Mouse (Mus musculus) embryonic facial prominence, embryonic 11.5 days (tissue): ENCODE data around the gene Pfkp. TPM values are rescaled to one million over a fixed set of nuclear protein-coding genes. Genes with fewer than 3 reads are reported as not detected.

Source experiments
- ATAC-seq: fragments of 200-750 bp; cut with Nextera tagmentation; replicated peaks from 2 replicates; pipeline ENCODE4 v1.8.0; 2017; ENCODE audit warnings: low read depth; ENCODE audit not compliant: insufficient number of reproducible peaks, low FRiP score, low TSS enrichment
- DNase-seq: peaks from one replicate; pipeline ENCODE4 v3.0.0-alpha.2; 2015; ENCODE audit warnings: low spot score
- H3K27ac ChIP-seq: fragments of 300-500 bp; sonication (generic); replicated peaks from 2 replicates; pipeline ENCODE4 v1.5.1; 2014; ENCODE audit warnings: mild to moderate bottlenecking, low read depth, low read length, control low read depth
- H3K27me3 ChIP-seq: fragments of 300-500 bp; sonication (generic); 2 replicates; pipeline ENCODE4 v1.6.1; 2014; ENCODE audit warnings: mild to moderate bottlenecking, low read length, moderate library complexity, mixed read lengths; ENCODE audit not compliant: control insufficient read depth, insufficient read depth
- H3K36me3 ChIP-seq: fragments of 300-500 bp; sonication (generic); replicated peaks from 2 replicates; pipeline ENCODE4 v1.6.1; 2014; ENCODE audit warnings: low read depth, mild to moderate bottlenecking, low read length, moderate library complexity, mixed read lengths; ENCODE audit not compliant: control insufficient read depth, insufficient read depth
- H3K4me1 ChIP-seq: fragments of 300-500 bp; sonication (generic); 2 replicates; pipeline ENCODE4 v1.6.1; 2014; ENCODE audit warnings: low read length, mixed read lengths; ENCODE audit not compliant: control insufficient read depth, insufficient read depth
- H3K4me2 ChIP-seq: fragments of 300-500 bp; sonication (generic); 2 replicates; pipeline ENCODE4 v1.6.1; 2014; ENCODE audit warnings: low read depth, mild to moderate bottlenecking, control low read depth, low read length, moderate library complexity
- H3K4me3 ChIP-seq: fragments of 300-500 bp; sonication (generic); 2 replicates; pipeline ENCODE4 v1.5.1; 2014; ENCODE audit warnings: low read depth, low read length, control low read depth
- H3K9ac ChIP-seq: fragments of 300-500 bp; sonication (generic); replicated peaks from 2 replicates; pipeline ENCODE4 v1.6.1; 2014; ENCODE audit warnings: mild to moderate bottlenecking, control low read depth, low read length
- H3K9me3 ChIP-seq: fragments of 300-500 bp; sonication (generic); replicated peaks from 2 replicates; pipeline ENCODE4 v1.6.1; 2016; ENCODE audit warnings: mild to moderate bottlenecking, low read length, inconsistent platforms, mixed read lengths; ENCODE audit not compliant: control insufficient read depth
- WGBS: fragments of 180-500 bp; shearing (Covaris S2); extraction: QIAGEN DNeasy Blood & Tissue Kit; methylation state at CpG from one replicate; pipeline ENCODE4 v1.1.7; 2014; 5-methylcytosine and 5-hydroxymethylcytosine counted together
- polyA plus RNA-seq: library from polyadenylated mRNA; unstranded; fragments of >200 nt; fragmentation: Nextera tagmentation; extraction: Ambion mirVana; gene quantifications from 2 replicates; pipeline ENCODE4 v1.2.1, GENCODE M21; 2014

The Pfkp gene
- polyA plus RNA-seq, 1 experiment from 2014 or later = 16.7 TPM

DNA sequence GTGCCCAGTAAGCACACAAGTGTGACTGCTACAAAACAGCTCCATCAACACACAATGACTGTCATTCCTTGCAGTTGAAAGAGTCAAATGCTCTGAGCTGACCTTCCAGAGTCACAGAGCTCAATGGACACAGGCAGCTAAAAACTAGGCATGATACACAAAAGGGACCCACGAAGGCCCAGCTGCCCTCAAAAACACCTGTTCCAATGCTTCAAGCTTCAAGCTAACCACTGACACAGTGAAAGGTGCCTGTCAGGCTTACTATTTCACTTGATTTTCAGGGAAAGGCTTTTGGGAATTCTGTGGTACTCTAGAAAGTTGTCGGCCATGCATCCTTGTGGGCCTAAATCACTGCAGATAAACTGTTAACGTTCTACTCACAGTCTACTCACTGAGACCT, 28.3 kb downstream of the Pfkp start:
- Histone ChIP-seq H3K27ac (no peak overlapping the region), H3K36me3 (no peaks in the 10 kb centered on the region), H3K4me2 (no peak overlapping the region), H3K4me1 (no peaks in the 10 kb centered on the region), H3K9ac (no peak overlapping the region), H3K27me3 (no peaks in the 10 kb centered on the region), H3K4me3 (no peak overlapping the region), H3K9me3 (no peaks in the 10 kb centered on the region)
- ATAC-seq (no peak), DNase-seq (no peak)
- 84% methylated on average over 3 of the region's 3 CpGs for WGBS

DNA sequence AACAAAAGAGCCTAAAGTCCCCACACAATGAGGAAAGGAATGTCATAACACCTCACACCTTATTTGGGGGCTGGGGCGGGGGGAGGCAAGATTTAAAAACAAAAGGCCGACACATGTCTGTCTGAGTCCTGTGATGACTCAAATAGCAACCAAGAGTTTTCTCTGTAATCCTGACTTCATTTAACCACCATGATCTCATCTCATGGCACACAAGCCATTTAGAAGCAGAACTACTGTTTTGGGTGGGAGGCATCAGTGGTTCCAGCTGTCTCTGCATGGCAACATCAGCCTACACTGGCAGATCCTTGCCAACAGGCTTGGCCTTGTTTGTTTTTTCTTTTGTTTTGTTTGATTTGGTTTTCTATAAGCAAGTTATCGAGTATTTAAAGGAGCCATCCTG, 29.9 kb downstream of the Pfkp start:
- Histone ChIP-seq H3K4me1 (no peaks in the 10 kb centered on the region), H3K4me3 (no peak overlapping the region), H3K36me3 (no peaks in the 10 kb centered on the region), H3K27ac (no peak overlapping the region), H3K9ac (no peak overlapping the region), H3K27me3 (no peaks in the 10 kb centered on the region), H3K9me3 (no peaks in the 10 kb centered on the region), H3K4me2 (no peak overlapping the region)
- DNase-seq (no peak), ATAC-seq (no peak)
- 88% methylated on average over 3 of the region's 3 CpGs for WGBS

DNA sequence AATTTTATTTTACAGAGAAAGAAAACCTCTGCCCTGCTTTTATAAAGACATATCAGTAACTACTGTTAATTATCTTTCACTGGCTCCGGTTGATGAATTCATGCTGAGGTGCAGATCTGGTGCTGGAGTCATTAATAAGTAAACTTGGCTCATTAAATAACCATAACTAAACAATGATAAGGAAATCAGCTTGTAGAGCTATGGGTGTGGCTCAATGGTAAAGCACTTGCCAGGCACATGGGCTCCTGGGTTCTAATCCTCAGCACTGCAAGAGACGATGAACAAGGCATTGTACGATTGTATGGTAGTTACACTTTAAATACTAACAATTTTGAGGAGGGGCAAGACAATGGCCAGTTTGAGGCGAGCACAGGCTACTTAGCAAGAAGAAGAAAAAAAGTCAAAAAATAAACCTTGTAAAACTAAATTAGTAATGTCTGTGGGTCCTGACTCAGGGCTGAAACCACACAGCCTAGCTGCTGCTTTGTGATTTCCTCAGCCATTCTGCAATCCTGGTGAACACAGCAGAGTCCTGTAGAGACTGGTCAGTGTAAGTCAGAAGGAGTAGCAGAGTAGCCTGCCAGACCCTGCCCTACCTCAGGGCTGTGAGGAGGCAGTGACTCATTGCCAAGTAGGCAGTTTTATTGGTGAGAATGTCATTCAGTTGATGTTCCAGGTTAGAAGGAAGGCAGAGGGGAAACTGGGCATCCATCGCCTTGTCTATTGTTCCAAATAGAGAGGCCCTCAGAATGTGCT, 34.7 kb downstream of the Pfkp start:
- Histone ChIP-seq H3K27ac (no peak overlapping the region), H3K9me3 (no peaks in the 10 kb centered on the region), H3K27me3 (no peaks in the 10 kb centered on the region), H3K4me1 (no peaks in the 10 kb centered on the region), H3K4me3 (no peak overlapping the region), H3K36me3 (no peaks in the 10 kb centered on the region), H3K4me2 (no peak overlapping the region), H3K9ac (no peak overlapping the region)
- DNase-seq (no peak), ATAC-seq (no peak)
- WGBS = 93% methylated on average over 5 of the region's 5 CpGs

DNA sequence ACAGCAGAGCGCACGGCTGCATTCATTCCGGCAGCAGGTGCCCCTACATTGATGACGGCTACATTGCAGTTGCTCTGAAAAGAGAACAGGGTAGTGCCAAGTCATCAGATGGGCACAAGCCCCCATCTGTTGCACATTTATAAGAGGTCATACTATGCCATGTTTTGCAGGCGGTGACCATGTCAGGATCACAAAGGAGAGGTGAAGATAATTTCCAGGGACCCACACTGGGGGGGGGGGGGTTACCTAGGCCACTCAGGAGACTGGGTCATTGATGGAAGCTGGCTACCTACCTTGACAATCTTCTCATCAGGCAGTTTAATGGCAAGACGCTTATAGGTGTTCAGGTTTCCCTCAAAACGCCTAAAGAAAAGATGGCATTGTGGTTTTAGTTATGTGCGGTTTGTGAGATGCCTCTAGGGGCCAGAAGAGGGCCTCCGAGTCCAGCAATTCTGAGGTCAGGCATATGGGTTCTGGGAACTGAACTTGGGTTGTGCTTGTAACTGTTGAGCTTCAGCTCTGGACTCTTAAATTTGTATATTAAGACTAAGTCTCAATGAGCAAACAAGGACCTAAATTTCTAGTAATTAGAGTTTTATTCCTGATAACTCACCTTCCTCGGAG, 45.7 kb downstream of the Pfkp start:
- Histone ChIP-seq H3K27ac (no peak overlapping the region), H3K36me3 (no peaks in the 10 kb centered on the region), H3K4me1 (no peaks in the 10 kb centered on the region), H3K9ac (no peak overlapping the region), H3K9me3 (no peaks in the 10 kb centered on the region), H3K4me2 (no peak overlapping the region), H3K4me3 (no peak overlapping the region), H3K27me3 (no peaks in the 10 kb centered on the region)
- DNase-seq = no peak
- ATAC-seq = no peak
- 85% methylated on average over 10 of the region's 10 CpGs for WGBS

DNA sequence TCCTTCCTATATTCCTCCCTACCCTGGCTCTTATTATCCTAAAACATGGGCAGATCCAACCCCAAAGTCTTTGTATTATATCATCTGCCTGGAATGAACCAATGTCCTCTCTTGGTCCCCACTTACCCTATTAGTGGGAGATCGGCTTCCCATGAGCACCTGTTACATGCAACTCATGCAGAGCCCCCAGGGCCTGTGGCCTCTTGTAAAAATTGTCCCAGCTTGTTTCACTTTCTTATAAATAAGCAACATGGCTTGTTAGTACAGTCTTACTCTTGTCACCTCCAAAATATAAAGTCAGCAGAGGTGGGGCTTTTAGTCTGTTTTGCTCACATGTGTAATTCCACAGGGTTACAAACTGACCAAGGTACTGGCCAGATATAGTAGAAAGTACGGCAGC, 46.9 kb downstream of the Pfkp start:
- Histone ChIP-seq H3K9ac (no peak overlapping the region), H3K27ac (no peak overlapping the region), H3K4me2 (no peak overlapping the region), H3K9me3 (no peaks in the 10 kb centered on the region), H3K27me3 (no peaks in the 10 kb centered on the region), H3K36me3 (no peaks in the 10 kb centered on the region), H3K4me3 (no peak overlapping the region), H3K4me1 (no peaks in the 10 kb centered on the region)
- ATAC-seq (no peak), DNase-seq (no peak)
- WGBS = 86% methylated on average over 2 of the region's 2 CpGs

DNA sequence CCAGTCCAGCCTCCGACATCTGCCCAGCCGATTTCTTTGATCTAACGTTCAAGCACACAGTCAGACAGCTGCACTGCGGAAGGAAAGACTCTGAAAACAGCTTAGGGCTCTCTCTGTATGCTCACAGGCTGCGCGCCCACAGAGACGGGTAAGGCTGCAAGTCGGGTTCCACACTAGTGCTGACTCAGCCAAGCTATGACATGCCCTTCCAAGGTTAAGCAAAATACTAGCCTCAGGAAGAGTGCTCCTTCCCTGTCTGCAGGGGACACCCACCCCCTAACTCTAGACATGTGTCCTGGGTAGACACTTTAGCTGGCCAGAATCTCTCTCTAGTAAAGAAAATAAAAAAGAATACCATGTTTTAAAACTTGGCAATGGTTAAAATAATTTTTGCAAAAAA, 48.0 kb downstream of the Pfkp start:
- DNase-seq = no peak
- 85% methylated on average over 8 of the region's 8 CpGs for WGBS

DNA sequence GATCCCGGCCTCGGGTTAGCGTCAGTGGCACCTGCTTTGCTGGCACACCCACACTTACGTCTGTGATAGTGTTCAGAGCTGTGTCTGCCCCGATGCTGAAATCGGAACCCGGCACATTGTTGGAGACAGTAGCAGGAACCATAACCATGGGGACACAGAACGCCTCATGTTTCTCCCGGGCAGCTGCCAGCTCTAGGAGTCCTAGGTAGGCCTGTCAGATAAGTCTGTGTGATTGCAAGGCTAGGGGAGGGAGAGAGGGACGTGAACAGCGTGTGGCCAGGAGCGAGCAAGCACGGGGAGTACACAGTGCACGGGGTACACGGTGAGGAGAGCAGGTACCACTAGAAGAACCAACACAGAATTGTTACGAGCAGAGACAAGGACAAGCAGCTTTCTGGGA, 50.8 kb downstream of the Pfkp start:
- Histone ChIP-seq H3K27ac (no peak overlapping the region), H3K4me2 (no peak overlapping the region), H3K4me3 (no peak overlapping the region), H3K4me1 (no peaks in the 10 kb centered on the region), H3K36me3 (no peaks in the 10 kb centered on the region), H3K27me3 (no peaks in the 10 kb centered on the region), H3K9me3 (no peaks in the 10 kb centered on the region), H3K9ac (no peak overlapping the region)
- ATAC-seq = no peak
- WGBS = 91% methylated on average over 16 of the region's 16 CpGs
- DNase-seq = no peak

More for the DNA sequence above, 48.0 kb downstream of the Pfkp start:
- no peak overlapping the region for H3K27ac ChIP-seq
- H3K4me1 ChIP-seq = no peaks in the 10 kb centered on the region
- no peaks in the 10 kb centered on the region for H3K36me3 ChIP-seq
- no peak overlapping the region for H3K4me2 ChIP-seq
- ATAC-seq = no peak
- H3K9ac ChIP-seq = no peak overlapping the region
- H3K9me3 ChIP-seq = no peaks in the 10 kb centered on the region
- H3K4me3 ChIP-seq = no peak overlapping the region
- no peaks in the 10 kb centered on the region for H3K27me3 ChIP-seq

DNA sequence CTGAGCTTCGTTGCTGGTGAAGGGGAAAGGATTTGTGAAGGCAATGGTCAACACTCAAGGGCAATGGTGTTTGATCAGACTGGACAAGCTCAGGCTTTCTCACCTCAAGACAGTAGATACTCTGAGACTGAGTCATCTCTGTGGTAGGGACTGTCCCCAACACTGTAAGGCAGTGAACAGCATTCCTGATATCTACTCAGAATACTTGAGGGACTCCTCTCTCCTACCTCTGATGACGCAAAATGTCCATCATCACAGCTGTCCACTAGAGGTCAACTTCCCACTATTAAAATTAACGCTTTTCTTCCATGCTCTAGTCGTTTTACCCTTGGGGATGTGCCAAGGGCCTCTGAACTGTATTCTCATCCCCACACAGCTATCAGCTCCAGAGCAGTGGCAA, 53.2 kb downstream of the Pfkp start:
- ATAC-seq (no peak), DNase-seq (no peak)
- no peak overlapping the region for H3K4me3 ChIP-seq

More for the DNA sequence above, 53.2 kb downstream of the Pfkp start:
- no peaks in the 10 kb centered on the region for H3K9me3 ChIP-seq
- no peaks in the 10 kb centered on the region for H3K36me3 ChIP-seq
- H3K27ac ChIP-seq = no peak overlapping the region
- no peaks in the 10 kb centered on the region for H3K4me1 ChIP-seq
- H3K9ac ChIP-seq = no peak overlapping the region
- H3K27me3 ChIP-seq = no peaks in the 10 kb centered on the region
- WGBS = 83% methylated on average over 4 of the region's 4 CpGs
- no peak overlapping the region for H3K4me2 ChIP-seq
